Mouse (Mus musculus): ENCODE results near the gene Pde4d. TPM values are rescaled to one million over a fixed set of nuclear protein-coding genes. Genes with fewer than 3 reads are reported as not detected.

The Pde4d gene
- total and polyA plus RNA-seq, 3 experiments: 18.5 to 18.8 TPM; not detected in 1

- Histone ChIP-seq H3K79me2 (ENCODE audit: control insufficient read depth, insufficient read depth, low read length, poor library complexity) (no peaks in the 10 kb centered on the region), H3K27ac (ENCODE audit: control insufficient read depth, low read depth, low read length) (no peak overlapping the region), H3K4me3 (ENCODE audit: control insufficient read depth in 1 of 2, insufficient read depth in 1 of 2, low read depth in 2 of 2, low read length in 2 of 2) (no peak overlapping the region), H3K9ac (ENCODE audit: control insufficient read depth, low read depth, low read length, poor library complexity, severe bottlenecking) (no peak overlapping the region), H3K9me3 (replicated peaks; ENCODE audit: insufficient read depth, low read length) (no peaks in the 10 kb centered on the region), H3K27me3 (ENCODE audit: control insufficient read depth in 1 of 2, insufficient read depth in 2 of 2, low read length in 2 of 2) (peaks cover 6 to 7% of the 10 kb centered on the region in 2 experiments; a peak in 3 of 4 replicates), H3K36me3 (ENCODE audit: control insufficient read depth in 1 of 2, insufficient read depth in 2 of 2, low read length in 2 of 2) (no peaks in the 10 kb centered on the region), H3K4me1 (ENCODE audit: control insufficient read depth in 1 of 2, insufficient read depth in 2 of 2, low read length in 2 of 2) (no peaks in the 10 kb centered on the region)
- DNase-seq (ENCODE audit: low read depth, low spot score): peak; percentile 19
- TF ChIP-seq TCF12 (IDR thresholded peaks at IDR 0.05; ENCODE audit: low read depth, low read length): no peak
- no peak for TF ChIP-seq CHD2 (IDR thresholded peaks at IDR 0.05; ENCODE audit: low read length)
- no peak for TF ChIP-seq MYC (IDR thresholded peaks at IDR 0.05; ENCODE audit: low read depth, low read length)
- TF ChIP-seq UBTF (IDR thresholded peaks at IDR 0.05; ENCODE audit: borderline replicate concordance, insufficient read depth, low read depth, low read length): no peak
- TF ChIP-seq ELF1 (IDR thresholded peaks at IDR 0.05; ENCODE audit: low read depth, low read length): no peak
- no peak for TF ChIP-seq POLR2A (IDR thresholded peaks at IDR 0.05; ENCODE audit: control insufficient read depth in 1 of 2, insufficient read depth in 1 of 2, low read depth in 1 of 2, low read length in 2 of 2, poor library complexity in 1 of 2)
- no peak for TF ChIP-seq MAZ (IDR thresholded peaks at IDR 0.05; ENCODE audit: low read depth, low read length)
- no peak for TF ChIP-seq USF1 (IDR thresholded peaks at IDR 0.05; ENCODE audit: low read depth, low read length)
- no peak for TF ChIP-seq MXI1 (IDR thresholded peaks at IDR 0.05; ENCODE audit: low read depth, low read length)
- TF ChIP-seq NRF1 (IDR thresholded peaks at IDR 0.05; ENCODE audit: insufficient read depth, low read depth, low read length, poor library complexity, severe bottlenecking): no peak
- no peak for TF ChIP-seq ZC3H11A (IDR thresholded peaks at IDR 0.05; ENCODE audit: low read depth, low read length)
Observed at GRCm38 (mm10) chr13:109491829-109492228, 1042.1 kb downstream of the Pde4d start.

- H3K9me3 ChIP-seq (replicated peaks; ENCODE audit: insufficient read depth, low read length): no peaks in the 10 kb centered on the region
- no peak overlapping the region for H3K9ac ChIP-seq (ENCODE audit: control insufficient read depth, low read depth, low read length, poor library complexity, severe bottlenecking)
- H3K4me1 ChIP-seq (ENCODE audit: control insufficient read depth in 1 of 2, insufficient read depth in 2 of 2, low read length in 2 of 2): no peaks in the 10 kb centered on the region
- TF ChIP-seq EP300 (IDR thresholded peaks at IDR 0.05; ENCODE audit: low read depth in 1 of 2, low read length in 2 of 2): no peak
- TF ChIP-seq USF1 (IDR thresholded peaks at IDR 0.05; ENCODE audit: low read depth, low read length): no peak
- TF ChIP-seq POLR2AphosphoS2 (IDR thresholded peaks at IDR 0.05; ENCODE audit: low read length): no peak
- no peak for TF ChIP-seq CTCF (IDR thresholded peaks at IDR 0.05 in 2 of 3, conservative IDR thresholded peaks at IDR 0.05 in 1 of 3; ENCODE audit: control insufficient read depth in 1 of 3, insufficient read depth in 1 of 3, low read depth in 2 of 3, low read length in 3 of 3, poor library complexity in 1 of 3, severe bottlenecking in 1 of 3)
- no peak for TF ChIP-seq POLR2AphosphoS5 (IDR thresholded peaks at IDR 0.05; ENCODE audit: borderline replicate concordance, low read depth, low read length)
- no peak for TF ChIP-seq MAFK (IDR thresholded peaks at IDR 0.05; ENCODE audit: borderline replicate concordance, low read depth, low read length)
- TF ChIP-seq POLR2A (IDR thresholded peaks at IDR 0.05; ENCODE audit: control insufficient read depth in 1 of 2, insufficient read depth in 1 of 2, low read depth in 1 of 2, low read length in 2 of 2, poor library complexity in 1 of 2): no peak
- no peak for DNase-seq (ENCODE audit: low read depth, low spot score)
- no peaks in the 10 kb centered on the region for H3K79me2 ChIP-seq (ENCODE audit: control insufficient read depth, insufficient read depth, low read length, poor library complexity)
- peaks cover 5% of the 10 kb centered on the region in 2 experiments for H3K27me3 ChIP-seq (ENCODE audit: control insufficient read depth in 1 of 2, insufficient read depth in 2 of 2, low read length in 2 of 2)
- H3K36me3 ChIP-seq (ENCODE audit: control insufficient read depth in 1 of 2, insufficient read depth in 2 of 2, low read length in 2 of 2): no peaks in the 10 kb centered on the region
- H3K27ac ChIP-seq (ENCODE audit: control insufficient read depth, low read depth, low read length): no peak overlapping the region
- no peak overlapping the region for H3K4me3 ChIP-seq (ENCODE audit: control insufficient read depth in 1 of 2, insufficient read depth in 1 of 2, low read depth in 2 of 2, low read length in 2 of 2)
Observed at GRCm38 (mm10) chr13:109500336-109500735, 1050.6 kb downstream of the Pde4d start.

All from MEL (cell line).